Mouse (Mus musculus) hindbrain, embryonic 13.5 days (tissue): Measurements from ENCODE around the gene Kcnd2. TPM values are rescaled to one million over a fixed set of nuclear protein-coding genes. Genes with fewer than 3 reads are reported as not detected.

Source experiments
- ATAC-seq: fragments of 200-750 bp; cut with Nextera tagmentation; 2 replicates; pipeline ENCODE4 v1.8.0; 2017; ENCODE audit warnings: moderate TSS enrichment; ENCODE audit not compliant: low FRiP score
- H3K27ac ChIP-seq: fragments of 300-500 bp; sonication (generic); 2 replicates; pipeline ENCODE4 v1.5.1; 2015; ENCODE audit warnings: inconsistent platforms, mild to moderate bottlenecking, moderate library complexity
- H3K27me3 ChIP-seq: fragments of 300-500 bp; sonication (generic); 2 replicates; pipeline ENCODE4 v1.6.1; 2015; ENCODE audit warnings: mild to moderate bottlenecking, inconsistent platforms
- H3K36me3 ChIP-seq: fragments of 300-500 bp; sonication (generic); 2 replicates; pipeline ENCODE4 v1.6.1; 2015; ENCODE audit warnings: mild to moderate bottlenecking, inconsistent platforms
- H3K4me1 ChIP-seq: fragments of 300-500 bp; sonication (generic); replicated peaks from 2 replicates; pipeline ENCODE4 v1.6.1; 2015; ENCODE audit warnings: inconsistent platforms
- H3K4me2 ChIP-seq: fragments of 300-500 bp; sonication (generic); 2 replicates; pipeline ENCODE4 v1.6.1; 2015; ENCODE audit warnings: inconsistent platforms, mild to moderate bottlenecking, moderate library complexity
- H3K4me3 ChIP-seq: fragments of 300-500 bp; sonication (generic); 2 replicates; pipeline ENCODE4 v1.5.1; 2015; ENCODE audit warnings: mild to moderate bottlenecking, inconsistent platforms
- H3K9ac ChIP-seq: fragments of 300-500 bp; sonication (generic); 2 replicates; pipeline ENCODE4 v1.6.1; 2015; ENCODE audit warnings: mild to moderate bottlenecking, inconsistent platforms
- H3K9me3 ChIP-seq: fragments of 300-500 bp; sonication (generic); 2 replicates; pipeline ENCODE4 v1.6.1; 2016; ENCODE audit warnings: inconsistent platforms
- WGBS: fragments of 180-500 bp; shearing (Covaris S2); methylation state at CpG from one replicate; pipeline ENCODE4 v1.1.7; 2015; 5-methylcytosine and 5-hydroxymethylcytosine counted together
- polyA plus RNA-seq: library from polyadenylated mRNA; unstranded; fragments of >200 nt; fragmentation: Nextera tagmentation; extraction: Ambion mirVana; gene quantifications from 2 replicates; pipeline ENCODE4 v1.2.1, GENCODE M21; 2015

The Kcnd2 gene
- polyA plus RNA-seq, 1 experiment from 2014 or later, result 11.3 TPM

- ATAC-seq, result no peak
Measured at GRCm38 (mm10) chr6:21471891-21472544, 256.7 kb downstream of the Kcnd2 start.

GRCm38 (mm10) chr6:21482714-21483113 lies 267.4 kb downstream of the Kcnd2 start:
- H3K27ac ChIP-seq, result no peak overlapping the region
- no peaks in the 10 kb centered on the region for H3K4me1 ChIP-seq
- no peaks in the 10 kb centered on the region for H3K27me3 ChIP-seq
- WGBS, result 83% methylated on average over 2 of the region's 2 CpGs
- ATAC-seq, result no peak
- H3K4me2 ChIP-seq, result no peak overlapping the region
- no peaks in the 10 kb centered on the region for H3K36me3 ChIP-seq
- no peak overlapping the region for H3K4me3 ChIP-seq
- H3K9ac ChIP-seq, result no peak overlapping the region
- H3K9me3 ChIP-seq, result no peaks in the 10 kb centered on the region

More at GRCm38 (mm10) chr6:21471891-21472544, 256.7 kb downstream of the Kcnd2 start:
- Histone ChIP-seq H3K36me3 (no peaks in the 10 kb centered on the region), H3K4me1 (no peaks in the 10 kb centered on the region), H3K9ac (no peak overlapping the region), H3K27me3 (no peaks in the 10 kb centered on the region), H3K27ac (no peak overlapping the region), H3K4me2 (no peak overlapping the region), H3K4me3 (no peak overlapping the region), H3K9me3 (no peaks in the 10 kb centered on the region)
- WGBS, result 60% methylated on average over 1 of the region's 1 CpGs

GRCm38 (mm10) chr6:21488536-21488935 lies 273.2 kb downstream of the Kcnd2 start:
- H3K4me2 ChIP-seq, result no peak overlapping the region
- H3K9ac ChIP-seq, result no peak overlapping the region
- no peak overlapping the region for H3K27ac ChIP-seq
- WGBS, result 89% methylated on average over 2 of the region's 2 CpGs
- no peak for ATAC-seq
- H3K27me3 ChIP-seq, result no peaks in the 10 kb centered on the region
- H3K4me1 ChIP-seq, result no peaks in the 10 kb centered on the region
- no peaks in the 10 kb centered on the region for H3K36me3 ChIP-seq
- no peak overlapping the region for H3K4me3 ChIP-seq
- H3K9me3 ChIP-seq, result 0 out of 2 replicates have a peak, but pooled peaks cover 4% of the 10 kb centered on the region

- no peaks in the 10 kb centered on the region for H3K4me1 ChIP-seq
- no peaks in the 10 kb centered on the region for H3K27me3 ChIP-seq
- H3K36me3 ChIP-seq, result no peaks in the 10 kb centered on the region
- no peak overlapping the region for H3K4me3 ChIP-seq
- no peaks in the 10 kb centered on the region for H3K9me3 ChIP-seq
- no peak for ATAC-seq
- WGBS, result 88% methylated on average over 1 of the region's 1 CpGs
- no peak overlapping the region for H3K9ac ChIP-seq
- H3K27ac ChIP-seq, result no peak overlapping the region
- no peak overlapping the region for H3K4me2 ChIP-seq
Measured at GRCm38 (mm10) chr6:21502921-21503320, 287.6 kb downstream of the Kcnd2 start.

- no peaks in the 10 kb centered on the region for H3K4me1 ChIP-seq
- no peaks in the 10 kb centered on the region for H3K9me3 ChIP-seq
- no peak for ATAC-seq
- no peak overlapping the region for H3K27ac ChIP-seq
- no peak overlapping the region for H3K4me2 ChIP-seq
- 89% methylated on average over 3 of the region's 3 CpGs for WGBS
- no peaks in the 10 kb centered on the region for H3K36me3 ChIP-seq
- H3K27me3 ChIP-seq, result no peaks in the 10 kb centered on the region
- H3K9ac ChIP-seq, result no peak overlapping the region
- H3K4me3 ChIP-seq, result no peak overlapping the region
Measured at GRCm38 (mm10) chr6:21510621-21511239, 295.4 kb downstream of the Kcnd2 start.

- Histone ChIP-seq H3K27me3 (no peaks in the 10 kb centered on the region), H3K36me3 (no peaks in the 10 kb centered on the region), H3K9ac (no peak overlapping the region), H3K4me1 (no peaks in the 10 kb centered on the region), H3K9me3 (no peaks in the 10 kb centered on the region), H3K4me3 (no peak overlapping the region), H3K27ac (no peak overlapping the region), H3K4me2 (no peak overlapping the region)
- ATAC-seq, result no peak
- WGBS, result 68% methylated on average over 1 of the region's 1 CpGs
Measured at GRCm38 (mm10) chr6:21520351-21520750, 305.0 kb downstream of the Kcnd2 start.

GRCm38 (mm10) chr6:21527489-21528074 lies 312.3 kb downstream of the Kcnd2 start:
- H3K9ac ChIP-seq, result no peak overlapping the region
- no peaks in the 10 kb centered on the region for H3K9me3 ChIP-seq
- no peak overlapping the region for H3K4me3 ChIP-seq
- H3K27ac ChIP-seq, result no peak overlapping the region
- no peaks in the 10 kb centered on the region for H3K36me3 ChIP-seq
- ATAC-seq, result no peak
- no peaks in the 10 kb centered on the region for H3K27me3 ChIP-seq
- 74% methylated on average over 1 of the region's 1 CpGs for WGBS
- H3K4me1 ChIP-seq, result no peaks in the 10 kb centered on the region
- no peak overlapping the region for H3K4me2 ChIP-seq

- Histone ChIP-seq H3K9ac (no peak overlapping the region), H3K4me3 (no peak overlapping the region), H3K9me3 (no peaks in the 10 kb centered on the region), H3K27me3 (no peaks in the 10 kb centered on the region), H3K36me3 (no peaks in the 10 kb centered on the region), H3K4me2 (no peak overlapping the region), H3K27ac (no peak overlapping the region), H3K4me1 (no peaks in the 10 kb centered on the region)
- ATAC-seq, result no peak
- WGBS, result 81% methylated on average over 2 of the region's 2 CpGs
Measured at GRCm38 (mm10) chr6:21534009-21534408, 318.7 kb downstream of the Kcnd2 start.

GRCm38 (mm10) chr6:21534820-21535219 lies 319.5 kb downstream of the Kcnd2 start:
- no peak overlapping the region for H3K4me2 ChIP-seq
- no peak for ATAC-seq
- no peak overlapping the region for H3K9ac ChIP-seq
- H3K4me3 ChIP-seq, result no peak overlapping the region
- H3K4me1 ChIP-seq, result no peaks in the 10 kb centered on the region
- H3K27ac ChIP-seq, result no peak overlapping the region
- H3K27me3 ChIP-seq, result no peaks in the 10 kb centered on the region
- H3K36me3 ChIP-seq, result no peaks in the 10 kb centered on the region
- H3K9me3 ChIP-seq, result no peaks in the 10 kb centered on the region
- WGBS, result 28% methylated on average over 1 of the region's 1 CpGs

GRCm38 (mm10) chr6:21551501-21551900 lies 336.2 kb downstream of the Kcnd2 start:
- H3K27me3 ChIP-seq, result no peaks in the 10 kb centered on the region
- ATAC-seq, result no peak
- no peak overlapping the region for H3K4me3 ChIP-seq
- H3K27ac ChIP-seq, result no peak overlapping the region
- H3K9me3 ChIP-seq, result no peaks in the 10 kb centered on the region
- H3K36me3 ChIP-seq, result no peaks in the 10 kb centered on the region
- H3K4me1 ChIP-seq, result no peaks in the 10 kb centered on the region
- H3K9ac ChIP-seq, result no peak overlapping the region
- H3K4me2 ChIP-seq, result no peak overlapping the region
- WGBS, result 81% methylated on average over 9 of the region's 9 CpGs

- Histone ChIP-seq H3K4me1 (no peaks in the 10 kb centered on the region), H3K4me3 (no peak overlapping the region), H3K27ac (no peak overlapping the region), H3K4me2 (no peak overlapping the region), H3K36me3 (no peaks in the 10 kb centered on the region), H3K9ac (no peak overlapping the region), H3K9me3 (no peaks in the 10 kb centered on the region), H3K27me3 (no peaks in the 10 kb centered on the region)
- 47% methylated on average over 6 of the region's 6 CpGs for WGBS
- ATAC-seq, result no peak
Measured at GRCm38 (mm10) chr6:21570964-21571363, 355.7 kb downstream of the Kcnd2 start.

- H3K27me3 ChIP-seq, result no peaks in the 10 kb centered on the region
- ATAC-seq, result no peak
- no peaks in the 10 kb centered on the region for H3K36me3 ChIP-seq
- WGBS, result 92% methylated on average over 3 of the region's 3 CpGs
- H3K4me2 ChIP-seq, result no peak overlapping the region
- no peaks in the 10 kb centered on the region; the same call in 1 of the 2 replicates for H3K4me1 ChIP-seq
- no peak overlapping the region for H3K27ac ChIP-seq
- H3K4me3 ChIP-seq, result no peak overlapping the region
- no peak overlapping the region for H3K9ac ChIP-seq
- H3K9me3 ChIP-seq, result no peaks in the 10 kb centered on the region
Measured at GRCm38 (mm10) chr6:21590156-21590555, 374.9 kb downstream of the Kcnd2 start.

- Histone ChIP-seq H3K4me1 (no peaks in the 10 kb centered on the region), H3K36me3 (no peaks in the 10 kb centered on the region), H3K9me3 (no peaks in the 10 kb centered on the region), H3K9ac (no peak overlapping the region), H3K27ac (no peak overlapping the region), H3K4me2 (no peak overlapping the region), H3K27me3 (no peaks in the 10 kb centered on the region), H3K4me3 (no peak overlapping the region)
- ATAC-seq, result no peak; the same call in 1 of the 2 replicates
- 57% methylated on average over 3 of the region's 3 CpGs for WGBS
Measured at GRCm38 (mm10) chr6:21597424-21597823, 382.1 kb downstream of the Kcnd2 start.
